Mouse (Mus musculus): ENCODE data around the gene Ltbr. TPM values are rescaled to one million over a fixed set of nuclear protein-coding genes. Genes with fewer than 3 reads are reported as not detected.

The Ltbr gene
- polyA plus RNA-seq, 1 experiment: 8.0 TPM

GRCm38 (mm10) chr6:125356264-125356663 lies 42.6 kb upstream of the Ltbr start:
- H3K4me1 ChIP-seq (ENCODE audit: control insufficient read depth, insufficient read depth, low read length): peaks cover 11% of the 10 kb centered on the region

GRCm38 (mm10) chr6:125355197-125355741 lies 41.6 kb upstream of the Ltbr start:
- TF ChIP-seq EP300 (IDR thresholded peaks at IDR 0.05; ENCODE audit: insufficient read depth, low read depth, low read length) (no peak), CTCF (IDR thresholded peaks at IDR 0.05; ENCODE audit: low read depth, low read length) (no peak), POLR2A (IDR thresholded peaks at IDR 0.05; ENCODE audit: insufficient read depth, low read length) (no peak)
- no peak overlapping the region for H3K4me3 ChIP-seq (ENCODE audit: low read depth, low read length)
- no peak overlapping the region for H3K9ac ChIP-seq (ENCODE audit: low read depth, poor library complexity, severe bottlenecking)
- H3K27me3 ChIP-seq (ENCODE audit: control insufficient read depth, insufficient read depth, low read length, poor library complexity, severe bottlenecking): no peaks in the 10 kb centered on the region
- peaks cover 10% of the 10 kb centered on the region for H3K4me1 ChIP-seq (ENCODE audit: control insufficient read depth, insufficient read depth, low read length)
- H3K9me3 ChIP-seq (replicated peaks; ENCODE audit: control insufficient read depth, insufficient read depth, low read length, poor library complexity, severe bottlenecking): no peaks in the 10 kb centered on the region
- H3K36me3 ChIP-seq (ENCODE audit: control insufficient read depth, insufficient read depth, low read length, poor library complexity, severe bottlenecking): no peaks in the 10 kb centered on the region
- 0 out of 2 replicates have a peak overlapping the region, but pooled peaks have one; percentile 17 for H3K27ac ChIP-seq (ENCODE audit: insufficient read depth, low read length)

More at GRCm38 (mm10) chr6:125356264-125356663, 42.6 kb upstream of the Ltbr start:
- H3K27ac ChIP-seq (ENCODE audit: insufficient read depth, low read length): no peak overlapping the region
- H3K4me3 ChIP-seq (ENCODE audit: low read depth, low read length): no peak overlapping the region
- no peaks in the 10 kb centered on the region for H3K36me3 ChIP-seq (ENCODE audit: control insufficient read depth, insufficient read depth, low read length, poor library complexity, severe bottlenecking)
- TF ChIP-seq POLR2A (IDR thresholded peaks at IDR 0.05; ENCODE audit: insufficient read depth, low read length) (no peak), CTCF (IDR thresholded peaks at IDR 0.05; ENCODE audit: low read depth, low read length) (no peak), EP300 (IDR thresholded peaks at IDR 0.05; ENCODE audit: insufficient read depth, low read depth, low read length) (no peak)
- no peak overlapping the region for H3K9ac ChIP-seq (ENCODE audit: low read depth, poor library complexity, severe bottlenecking)
- H3K9me3 ChIP-seq (replicated peaks; ENCODE audit: control insufficient read depth, insufficient read depth, low read length, poor library complexity, severe bottlenecking): no peaks in the 10 kb centered on the region
- H3K27me3 ChIP-seq (ENCODE audit: control insufficient read depth, insufficient read depth, low read length, poor library complexity, severe bottlenecking): no peaks in the 10 kb centered on the region

GRCm38 (mm10) chr6:125354352-125355151 lies 40.9 kb upstream of the Ltbr start:
- TF ChIP-seq EP300 (IDR thresholded peaks at IDR 0.05; ENCODE audit: insufficient read depth, low read depth, low read length) (peak; percentile 66; the same call in 1 of the 2 replicates), CTCF (IDR thresholded peaks at IDR 0.05; ENCODE audit: low read depth, low read length) (no peak)
- no peak overlapping the region for H3K4me3 ChIP-seq (ENCODE audit: low read depth, low read length)
- no peaks in the 10 kb centered on the region for H3K9me3 ChIP-seq (replicated peaks; ENCODE audit: control insufficient read depth, insufficient read depth, low read length, poor library complexity, severe bottlenecking)
- H3K36me3 ChIP-seq (ENCODE audit: control insufficient read depth, insufficient read depth, low read length, poor library complexity, severe bottlenecking): no peaks in the 10 kb centered on the region
- no peak overlapping the region for H3K9ac ChIP-seq (ENCODE audit: low read depth, poor library complexity, severe bottlenecking)
- H3K4me1 ChIP-seq (ENCODE audit: control insufficient read depth, insufficient read depth, low read length): peaks cover 10% of the 10 kb centered on the region
- H3K27me3 ChIP-seq (ENCODE audit: control insufficient read depth, insufficient read depth, low read length, poor library complexity, severe bottlenecking): no peaks in the 10 kb centered on the region
- H3K27ac ChIP-seq (ENCODE audit: insufficient read depth, low read length): peak overlapping the region; percentile 17

GRCm38 (mm10) chr6:125353655-125354054 lies 40.0 kb upstream of the Ltbr start:
- TF ChIP-seq CTCF (IDR thresholded peaks at IDR 0.05; ENCODE audit: low read depth, low read length) (no peak), EP300 (IDR thresholded peaks at IDR 0.05; ENCODE audit: insufficient read depth, low read depth, low read length) (no peak), POLR2A (IDR thresholded peaks at IDR 0.05; ENCODE audit: insufficient read depth, low read length) (no peak)
- peaks cover 10% of the 10 kb centered on the region for H3K4me1 ChIP-seq (ENCODE audit: control insufficient read depth, insufficient read depth, low read length)
- H3K36me3 ChIP-seq (ENCODE audit: control insufficient read depth, insufficient read depth, low read length, poor library complexity, severe bottlenecking): no peaks in the 10 kb centered on the region
- H3K4me3 ChIP-seq (ENCODE audit: low read depth, low read length): no peak overlapping the region
- no peak overlapping the region for H3K9ac ChIP-seq (ENCODE audit: low read depth, poor library complexity, severe bottlenecking)
- H3K27me3 ChIP-seq (ENCODE audit: control insufficient read depth, insufficient read depth, low read length, poor library complexity, severe bottlenecking): no peaks in the 10 kb centered on the region
- no peak overlapping the region for H3K27ac ChIP-seq (ENCODE audit: insufficient read depth, low read length)
- no peaks in the 10 kb centered on the region for H3K9me3 ChIP-seq (replicated peaks; ENCODE audit: control insufficient read depth, insufficient read depth, low read length, poor library complexity, severe bottlenecking)

- no peaks in the 10 kb centered on the region for H3K9me3 ChIP-seq (replicated peaks; ENCODE audit: control insufficient read depth, insufficient read depth, low read length, poor library complexity, severe bottlenecking)
- no peak overlapping the region for H3K27ac ChIP-seq (ENCODE audit: insufficient read depth, low read length)
- no peaks in the 10 kb centered on the region for H3K27me3 ChIP-seq (ENCODE audit: control insufficient read depth, insufficient read depth, low read length, poor library complexity, severe bottlenecking)
- TF ChIP-seq CTCF (IDR thresholded peaks at IDR 0.05; ENCODE audit: low read depth, low read length): no peak
- no peak for TF ChIP-seq EP300 (IDR thresholded peaks at IDR 0.05; ENCODE audit: insufficient read depth, low read depth, low read length)
- no peak for TF ChIP-seq POLR2A (IDR thresholded peaks at IDR 0.05; ENCODE audit: insufficient read depth, low read length)
- peaks cover 10% of the 10 kb centered on the region for H3K4me1 ChIP-seq (ENCODE audit: control insufficient read depth, insufficient read depth, low read length)
- no peak overlapping the region for H3K4me3 ChIP-seq (ENCODE audit: low read depth, low read length)
- H3K9ac ChIP-seq (ENCODE audit: low read depth, poor library complexity, severe bottlenecking): no peak overlapping the region
- no peaks in the 10 kb centered on the region for H3K36me3 ChIP-seq (ENCODE audit: control insufficient read depth, insufficient read depth, low read length, poor library complexity, severe bottlenecking)
These were observed 39.5 kb upstream of the Ltbr start for GRCm38 (mm10) chr6:125353221-125353620.

GRCm38 (mm10) chr6:125352811-125353210 lies 39.1 kb upstream of the Ltbr start:
- Histone ChIP-seq H3K27ac (ENCODE audit: insufficient read depth, low read length) (no peak overlapping the region), H3K4me1 (ENCODE audit: control insufficient read depth, insufficient read depth, low read length) (peaks cover 10% of the 10 kb centered on the region), H3K9me3 (replicated peaks; ENCODE audit: control insufficient read depth, insufficient read depth, low read length, poor library complexity, severe bottlenecking) (no peaks in the 10 kb centered on the region), H3K36me3 (ENCODE audit: control insufficient read depth, insufficient read depth, low read length, poor library complexity, severe bottlenecking) (no peaks in the 10 kb centered on the region), H3K27me3 (ENCODE audit: control insufficient read depth, insufficient read depth, low read length, poor library complexity, severe bottlenecking) (no peaks in the 10 kb centered on the region), H3K4me3 (ENCODE audit: low read depth, low read length) (no peak overlapping the region), H3K9ac (ENCODE audit: low read depth, poor library complexity, severe bottlenecking) (no peak overlapping the region)
- no peak for TF ChIP-seq POLR2A (IDR thresholded peaks at IDR 0.05; ENCODE audit: insufficient read depth, low read length)
- TF ChIP-seq EP300 (IDR thresholded peaks at IDR 0.05; ENCODE audit: insufficient read depth, low read depth, low read length): no peak
- TF ChIP-seq CTCF (IDR thresholded peaks at IDR 0.05; ENCODE audit: low read depth, low read length): no peak
